Mouse (Mus musculus): ENCODE data around the gene Mrfap1. TPM values are rescaled to one million over a fixed set of nuclear protein-coding genes. Genes with fewer than 3 reads are reported as not detected.

Mrfap1 gene
- total and polyA plus RNA-seq, 3 experiments, result 211 to 317 (median 312) TPM

DNA sequence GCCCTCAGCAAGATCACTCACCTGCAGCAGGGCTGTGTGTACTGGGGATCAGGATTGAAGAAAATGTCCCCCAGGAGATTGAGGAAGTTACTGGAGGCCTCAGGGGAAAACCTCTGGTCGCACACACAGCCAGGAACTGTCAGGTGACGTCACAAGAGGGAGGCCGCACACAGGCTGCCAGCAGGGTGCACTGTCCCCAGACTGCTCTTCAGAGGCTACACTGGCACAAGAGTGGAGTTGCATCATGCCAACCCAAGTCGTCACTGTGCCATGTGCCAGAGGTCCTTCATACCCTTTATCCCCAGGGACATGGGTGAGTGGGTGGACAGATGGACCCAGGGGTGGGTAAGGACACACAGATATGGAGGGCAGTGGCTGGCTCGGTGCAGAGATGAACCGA, 18.0 kb upstream of the Mrfap1 start:
- Histone ChIP-seq H3K9me3 (replicated peaks; ENCODE audit: low read length) (no peaks in the 10 kb centered on the region), H3K27me3 (replicated peaks) (no peaks in the 10 kb centered on the region), H3K27ac (ENCODE audit: insufficient read depth, low read depth) (peak overlapping the region; percentile 81), H3K36me3 (replicated peaks in 1 of 2; ENCODE audit: control insufficient read depth in 1 of 2, insufficient read depth in 1 of 2, low read length in 1 of 2) (peaks cover 80 to 95% of the 10 kb centered on the region in 2 experiments), H3K79me2 (replicated peaks; ENCODE audit: control insufficient read depth, extremely low read depth, insufficient read depth, poor library complexity, severe bottlenecking) (no peaks in the 10 kb centered on the region), H3K4me1 (ENCODE audit: control insufficient read depth in 1 of 2, insufficient read depth in 2 of 2) (peaks cover 25 to 69% of the 10 kb centered on the region in 2 experiments), H3K9ac (ENCODE audit: insufficient read depth, low read depth) (no peak overlapping the region), H3K4me2 (ENCODE audit: insufficient read depth, low read depth, poor library complexity, severe bottlenecking) (no peak overlapping the region), H3K4me3 (replicated peaks in 1 of 3; ENCODE audit: low read depth in 2 of 3, low read length in 2 of 3, poor library complexity in 1 of 3) (peak overlapping the region in 1 of 3 experiments; percentile 46)
- in situ Hi-C loops (cut with MboI; ENCODE audit: low pct_ligation_motif_present, low pct_unique_long_range_greater_than_20kb, low sequenced_read_pairs) (no loop called here), dilution Hi-C loops (cut with MboI; ENCODE audit: extremely low pct_ligation_motif_present, extremely low pct_unique_long_range_greater_than_20kb, low sequenced_read_pairs) (no loop called here)
- TF ChIP-seq ZNF384 (IDR thresholded peaks at IDR 0.05; ENCODE audit: low read depth, low read length) (no peak), E2F4 (IDR thresholded peaks at IDR 0.05; ENCODE audit: insufficient replicate concordance, low read depth, low read length) (no peak), SIN3A (IDR thresholded peaks at IDR 0.05; ENCODE audit: low read length) (no peak; the same call in 1 of the 2 replicates), USF1 (IDR thresholded peaks at IDR 0.05; ENCODE audit: low read depth, low read length) (peak; percentile 4; the same call in 1 of the 2 replicates), NELFE (IDR thresholded peaks at IDR 0.05; ENCODE audit: low read depth, low read length) (0 out of 2 replicates have a peak, but pooled peaks have one; percentile 13), TCF12 (IDR thresholded peaks at IDR 0.05; ENCODE audit: low read depth, low read length) (peak; percentile 44; the same call in 1 of the 2 replicates), USF2 (conservative IDR thresholded peaks at IDR 0.05; ENCODE audit: low read depth, low read length) (no peak), KAT2A (IDR thresholded peaks at IDR 0.05; ENCODE audit: insufficient replicate concordance, low read length) (0 out of 2 replicates have a peak, but pooled peaks have one; percentile 11), MEF2A (IDR thresholded peaks at IDR 0.05; ENCODE audit: borderline replicate concordance, low read depth, low read length) (no peak; the same call in 1 of the 2 replicates), RAD21 (IDR thresholded peaks at IDR 0.05; ENCODE audit: low read depth, low read length) (peak; percentile 1; the same call in 1 of the 2 replicates), JUND (conservative IDR thresholded peaks at IDR 0.05; ENCODE audit: low read depth, low read length) (peak; percentile 58), BHLHE40 (IDR thresholded peaks at IDR 0.05; ENCODE audit: low read depth, low read length) (peak; percentile 72), POLR2A (IDR thresholded peaks at IDR 0.05; ENCODE audit: low read depth, low read length) (0 out of 2 replicates have a peak, but pooled peaks have one; percentile 14), MAFK (IDR thresholded peaks at IDR 0.05; ENCODE audit: insufficient replicate concordance, low read length) (no peak), POLR2AphosphoS2 (IDR thresholded peaks at IDR 0.05; ENCODE audit: low read depth, low read length) (no peak), RCOR1 (conservative IDR thresholded peaks at IDR 0.05; ENCODE audit: low read depth, low read length) (no peak), MXI1 (IDR thresholded peaks at IDR 0.05; ENCODE audit: low read depth, low read length) (no peak; the same call in 1 of the 2 replicates), HCFC1 (IDR thresholded peaks at IDR 0.05; ENCODE audit: low read depth, low read length) (peak; percentile 59), MYC (IDR thresholded peaks at IDR 0.05; ENCODE audit: low read depth, low read length) (peak; percentile 97), IRF4 (IDR thresholded peaks at IDR 0.05; ENCODE audit: low read depth, low read length) (peak; percentile 62), MAZ (IDR thresholded peaks at IDR 0.05; ENCODE audit: low read depth, low read length) (no peak), CHD2 (IDR thresholded peaks at IDR 0.05; ENCODE audit: low read length) (no peak), CTCF (conservative IDR thresholded peaks at IDR 0.05 in 1 of 2, IDR thresholded peaks at IDR 0.05 in 1 of 2; ENCODE audit: low read depth in 2 of 2, low read length in 2 of 2) (peak in 1 of 2 experiments; percentile 70; a peak in 3 of 4 replicates), UBTF (IDR thresholded peaks at IDR 0.05; ENCODE audit: low read depth, low read length) (no peak), ELF1 (IDR thresholded peaks at IDR 0.05; ENCODE audit: low read depth, low read length) (peak; percentile 53), ZKSCAN1 (IDR thresholded peaks at IDR 0.05; ENCODE audit: borderline replicate concordance, low read depth, low read length) (no peak), EP300 (IDR thresholded peaks at IDR 0.05; ENCODE audit: low read length) (peak; percentile 46; the same call in 1 of the 2 replicates), TBP (conservative IDR thresholded peaks at IDR 0.05; ENCODE audit: low read depth, low read length) (no peak), MAX (IDR thresholded peaks at IDR 0.05; ENCODE audit: low read length) (peak; percentile 92), ZMIZ1 (IDR thresholded peaks at IDR 0.05; ENCODE audit: low read depth, low read length) (no peak), ETS1 (conservative IDR thresholded peaks at IDR 0.05; ENCODE audit: low read depth, low read length) (peak; percentile 64), PAX5 (IDR thresholded peaks at IDR 0.05; ENCODE audit: low read length) (no peak), JUN (IDR thresholded peaks at IDR 0.05; ENCODE audit: insufficient read depth, low read depth, low read length) (0 out of 2 replicates have a peak, but pooled peaks have one; percentile 12), CHD1 (IDR thresholded peaks at IDR 0.05; ENCODE audit: low read depth, low read length) (no peak), SMC3 (IDR thresholded peaks at IDR 0.05; ENCODE audit: low read depth, low read length) (no peak), GABPA (IDR thresholded peaks at IDR 0.05; ENCODE audit: insufficient replicate concordance, low read depth, low read length) (no peak), ZC3H11A (IDR thresholded peaks at IDR 0.05; ENCODE audit: low read depth, low read length) (no peak), NRF1 (IDR thresholded peaks at IDR 0.05; ENCODE audit: low read depth, low read length) (no peak)
- DNase-seq (ENCODE audit: extremely low read depth), result peak; percentile 96

Data from CH12.LX (cell line).